Mouse (Mus musculus) neural tube, embryonic 10.5 days (tissue): ENCODE results near the gene Gm3336.

ENCODE experiments used
- DNase-seq: peaks from one replicate; pipeline ENCODE4 v3.0.0-alpha.2; 2017; ENCODE audit warnings: low spot score; ENCODE audit errors: extremely low spot score

Gene Gm3336

DNA sequence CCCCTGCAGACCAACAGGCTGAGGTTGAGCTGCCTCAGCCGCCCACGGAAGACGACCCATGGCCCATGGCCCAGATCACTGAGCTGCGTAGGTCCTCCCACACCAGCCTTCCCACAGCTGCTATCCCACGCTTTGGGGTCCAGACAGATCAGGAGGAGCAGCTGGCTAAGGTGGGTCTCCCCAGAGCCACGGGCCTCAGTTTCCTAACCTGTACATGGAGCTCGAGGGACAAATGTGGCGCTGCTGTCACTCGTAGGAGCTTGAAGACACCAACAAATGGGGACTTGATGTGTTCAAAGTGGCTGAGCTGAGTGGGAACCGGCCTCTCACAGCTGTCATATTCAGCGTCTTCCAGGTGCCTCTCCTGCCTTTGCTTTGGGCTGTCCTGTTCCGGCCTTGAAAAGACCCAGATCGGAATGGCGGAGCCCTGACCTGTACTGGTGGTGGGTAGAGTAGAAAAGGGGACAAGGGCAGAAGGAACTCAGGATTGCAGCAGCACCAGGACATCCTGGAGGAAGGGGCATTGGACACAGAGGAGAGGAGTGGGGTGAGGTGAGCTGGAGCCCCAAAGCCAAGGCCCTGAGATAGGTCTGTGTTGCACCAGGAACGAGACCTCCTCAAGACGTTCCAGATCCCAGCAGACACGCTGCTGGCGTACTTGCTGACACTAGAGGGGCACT, 29.0 kb downstream of the Gm3336 start:
- DNase-seq, result no peak

DNA sequence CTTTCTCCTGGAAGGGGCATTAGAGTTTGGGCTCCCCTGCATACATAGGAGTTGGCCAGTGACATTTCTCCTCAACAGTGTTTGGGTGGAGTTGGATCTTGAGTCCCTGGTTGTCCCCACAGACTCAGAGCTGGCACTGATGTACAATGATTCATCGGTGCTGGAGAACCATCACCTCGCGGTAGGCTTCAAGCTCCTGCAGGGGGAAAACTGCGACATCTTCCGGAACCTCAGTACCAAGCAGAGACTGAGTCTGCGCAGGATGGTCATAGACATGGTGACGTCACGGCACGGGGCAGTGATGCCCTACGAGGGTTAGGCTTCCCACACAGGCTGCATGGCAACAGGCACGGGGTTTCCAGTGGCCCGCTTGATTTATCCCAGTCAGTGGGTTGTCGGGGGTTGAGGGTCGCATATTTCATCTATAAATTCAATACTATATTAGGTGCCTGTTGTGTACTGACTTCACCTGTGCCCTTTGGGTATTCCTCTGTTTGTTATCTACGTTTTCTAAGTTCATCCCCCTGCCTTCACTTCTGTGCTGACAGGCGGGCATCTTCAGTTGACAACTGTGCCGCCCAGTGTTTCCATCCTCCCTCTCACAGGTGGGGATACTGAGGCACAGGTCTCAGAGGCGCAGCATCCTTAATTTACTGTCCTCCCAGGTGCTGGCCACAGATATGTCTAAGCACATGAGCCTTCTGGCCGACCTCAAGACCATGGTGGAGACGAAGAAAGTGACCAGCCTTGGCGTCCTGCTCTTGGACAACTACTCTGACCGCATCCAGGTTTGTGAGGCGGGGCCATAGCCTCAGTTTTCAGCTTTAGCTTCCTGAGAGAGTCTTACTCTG, 30.1 kb downstream of the Gm3336 start:
- no peak for DNase-seq

DNA sequence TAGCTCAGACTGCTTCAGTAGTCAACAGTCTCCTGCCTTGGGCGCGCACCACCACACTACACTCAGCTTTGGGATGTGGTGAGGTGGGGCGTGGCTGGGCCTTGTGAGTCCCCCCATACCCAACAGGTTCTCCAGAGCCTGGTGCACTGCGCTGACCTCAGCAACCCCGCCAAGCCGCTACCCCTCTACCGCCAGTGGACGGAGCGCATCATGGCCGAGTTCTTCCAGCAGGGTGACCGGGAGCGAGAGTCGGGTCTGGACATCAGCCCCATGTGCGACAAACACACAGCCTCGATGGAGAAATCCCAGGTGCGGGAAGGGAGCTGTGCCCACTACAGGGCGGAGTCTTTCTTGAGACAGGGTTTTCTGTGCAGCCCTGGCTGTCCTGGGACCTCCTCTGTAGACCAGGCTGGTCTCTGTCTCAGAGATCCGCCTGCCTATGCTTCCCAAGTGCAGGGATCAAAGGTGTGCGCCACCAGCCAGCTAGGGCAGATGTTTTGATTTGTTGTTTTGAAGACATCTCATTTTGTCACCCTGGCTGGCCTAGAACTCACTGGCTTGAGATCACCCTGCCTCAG, 30.8 kb downstream of the Gm3336 start:
- DNase-seq, result no peak

DNA sequence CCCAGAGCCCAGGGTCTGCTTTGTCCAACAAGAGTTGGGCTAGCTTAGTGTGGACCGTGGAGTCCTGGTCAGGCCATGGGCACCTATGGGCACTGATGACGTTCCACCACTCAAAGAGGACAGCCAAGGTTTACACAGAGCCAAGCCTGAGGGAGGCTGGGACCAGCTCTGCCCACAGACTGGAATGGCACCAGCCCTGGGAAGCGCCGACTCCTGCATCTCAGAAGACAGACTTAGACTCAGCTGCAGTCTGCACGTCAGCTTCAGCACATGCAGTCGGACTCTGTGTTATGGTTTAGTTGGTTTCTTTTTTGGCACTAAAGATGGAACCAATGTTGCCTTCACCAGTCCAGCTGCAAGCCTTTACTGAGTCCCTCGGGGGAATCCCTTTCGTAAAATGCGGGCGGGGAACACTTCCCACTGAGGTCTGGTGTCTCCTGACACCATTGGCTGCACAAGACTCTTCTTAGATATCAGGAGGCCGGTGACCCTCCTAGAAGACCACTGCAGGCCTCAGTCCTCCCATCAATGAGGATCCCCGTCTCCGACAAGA, 31.9 kb downstream of the Gm3336 start:
- DNase-seq, result no peak

DNA sequence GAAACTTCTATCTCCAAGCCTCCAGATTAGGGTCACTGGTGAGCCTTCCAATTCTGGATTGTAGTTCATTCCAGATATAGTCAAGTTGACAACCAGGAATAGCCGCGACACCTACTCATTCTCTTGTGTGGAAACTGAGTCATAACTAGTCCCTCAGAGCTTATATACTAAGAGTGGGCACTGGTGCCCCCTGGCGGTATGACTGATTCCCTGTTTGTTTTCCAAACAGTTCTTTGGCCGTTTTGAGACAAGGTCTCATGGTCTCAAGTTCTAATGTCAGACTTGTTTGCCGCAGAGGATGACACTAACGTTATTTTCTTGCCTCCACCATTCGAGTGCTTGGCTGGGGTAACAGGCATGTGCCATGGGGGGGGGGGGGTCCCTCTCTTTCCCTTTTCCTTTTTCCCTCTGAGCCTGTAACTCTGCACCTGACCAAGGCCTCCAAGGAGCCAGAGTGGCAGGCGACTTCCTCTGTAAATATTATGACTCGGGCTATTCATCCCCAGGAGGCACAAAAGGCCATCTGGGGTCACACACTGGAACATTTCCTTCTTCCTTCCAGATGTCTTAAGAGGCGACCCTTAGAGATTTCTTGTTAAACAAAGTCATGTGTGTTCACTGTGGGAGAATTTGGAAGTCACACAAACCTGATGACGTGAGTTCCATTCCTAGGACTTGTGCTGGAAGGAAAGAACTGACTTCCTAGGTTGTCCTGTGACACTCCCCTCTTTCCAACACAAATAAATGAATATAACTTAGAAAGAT, 33.8 kb downstream of the Gm3336 start:
- DNase-seq, result peak; percentile 75

DNA sequence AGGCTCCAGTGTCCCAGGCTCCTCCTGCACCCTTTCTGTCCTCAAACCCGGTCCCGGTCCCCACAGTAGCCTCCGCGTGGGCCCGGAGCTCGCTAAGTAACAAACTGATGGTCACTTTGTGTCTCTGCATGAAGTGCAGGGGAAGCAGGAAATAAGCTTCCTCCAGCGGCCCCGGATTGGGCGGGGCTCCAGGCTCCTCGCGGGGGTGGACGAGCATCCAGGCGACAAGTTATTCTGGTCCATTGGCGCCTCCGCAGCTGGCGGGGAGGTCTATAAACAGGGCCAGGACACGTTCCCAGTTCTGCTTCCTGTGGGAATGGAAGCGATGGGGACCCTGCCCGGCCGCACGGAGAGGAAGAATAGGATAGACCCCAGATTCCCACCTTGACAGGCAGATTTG, 34.8 kb downstream of the Gm3336 start:
- no peak for DNase-seq

DNA sequence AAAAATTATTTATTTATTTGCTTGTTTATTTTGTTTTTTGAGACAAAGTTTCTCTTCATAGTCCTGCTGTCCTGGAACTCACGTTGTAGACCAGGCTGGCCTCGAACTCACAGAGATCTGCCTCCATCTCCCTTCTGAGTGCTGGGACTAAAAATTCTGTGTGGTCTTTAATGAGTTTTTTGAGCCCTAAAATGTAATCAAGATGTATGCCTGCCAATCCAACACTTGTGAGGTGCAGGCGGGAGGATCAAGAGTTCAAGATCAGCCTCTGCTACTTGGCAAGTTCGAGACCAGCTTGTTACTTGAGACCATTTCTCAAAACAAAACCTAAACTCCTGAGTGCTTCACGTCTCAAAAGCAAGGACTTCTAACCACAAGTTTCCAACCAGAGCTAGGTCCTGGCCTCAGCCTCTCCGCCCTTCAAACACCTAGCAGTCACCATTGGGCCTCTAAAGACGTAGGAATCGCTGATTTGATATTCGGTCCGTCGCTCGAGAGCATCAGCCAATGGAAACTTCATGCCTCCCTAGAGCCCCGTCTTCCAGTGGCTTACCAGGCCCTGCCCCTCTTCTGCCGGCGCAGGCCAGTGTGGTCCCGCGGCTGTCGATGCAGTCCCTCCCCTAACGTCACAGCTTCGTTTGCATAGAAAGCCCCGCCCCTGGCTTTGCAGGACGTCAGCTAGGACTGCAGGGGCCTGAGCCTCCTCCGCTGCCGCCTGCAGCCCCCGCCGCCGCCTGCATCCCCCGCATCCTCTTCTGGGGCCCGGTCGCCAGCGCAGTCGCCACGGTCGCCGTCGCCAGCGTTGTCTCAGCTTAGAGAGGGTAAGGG, 35.9 kb downstream of the Gm3336 start, which contains the start of gene Rab3a:
TSS of gene Rab3a (plus strand) at position 637 of the 828 bp plus-strand sequence.
- peak; percentile 92 for DNase-seq

DNA sequence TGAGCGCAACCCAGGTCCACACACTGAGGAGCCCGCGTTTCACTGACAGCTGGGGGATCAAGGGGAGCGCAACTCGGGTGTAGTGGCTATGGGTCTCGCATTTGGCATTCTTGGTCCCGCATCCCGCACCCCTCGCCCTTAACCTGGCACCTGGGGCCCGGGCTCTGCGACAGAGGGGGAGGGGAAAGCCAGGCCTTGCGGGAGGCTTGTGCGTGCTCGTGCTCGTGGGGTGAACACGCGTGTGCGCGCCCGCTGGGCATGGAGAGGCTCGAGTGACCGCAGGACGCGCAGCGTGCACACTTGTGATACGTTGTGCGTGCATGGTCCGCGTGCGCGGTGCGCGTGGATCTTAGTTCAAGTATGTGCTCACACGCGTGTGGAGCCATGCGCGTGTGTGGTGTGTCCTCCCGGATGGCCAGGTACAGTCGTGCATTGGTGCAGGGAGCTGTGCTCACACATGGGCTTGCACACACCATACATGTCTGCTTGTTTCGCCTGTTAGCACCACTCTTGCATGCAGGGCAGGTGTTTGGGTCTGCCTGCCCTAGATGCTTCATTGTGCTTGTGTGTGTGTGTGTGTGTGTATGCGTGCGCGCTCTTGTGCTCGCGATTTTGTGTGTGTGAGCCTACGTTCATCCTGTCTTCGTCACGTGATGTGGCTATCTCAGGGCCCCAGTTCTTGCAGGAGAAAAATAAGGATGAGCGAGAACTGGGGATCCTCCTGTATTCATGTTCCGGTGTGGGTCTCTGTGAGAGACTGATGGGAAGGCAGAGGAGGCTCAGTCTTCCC, 36.7 kb downstream of the Gm3336 start:
- no peak for DNase-seq

DNA sequence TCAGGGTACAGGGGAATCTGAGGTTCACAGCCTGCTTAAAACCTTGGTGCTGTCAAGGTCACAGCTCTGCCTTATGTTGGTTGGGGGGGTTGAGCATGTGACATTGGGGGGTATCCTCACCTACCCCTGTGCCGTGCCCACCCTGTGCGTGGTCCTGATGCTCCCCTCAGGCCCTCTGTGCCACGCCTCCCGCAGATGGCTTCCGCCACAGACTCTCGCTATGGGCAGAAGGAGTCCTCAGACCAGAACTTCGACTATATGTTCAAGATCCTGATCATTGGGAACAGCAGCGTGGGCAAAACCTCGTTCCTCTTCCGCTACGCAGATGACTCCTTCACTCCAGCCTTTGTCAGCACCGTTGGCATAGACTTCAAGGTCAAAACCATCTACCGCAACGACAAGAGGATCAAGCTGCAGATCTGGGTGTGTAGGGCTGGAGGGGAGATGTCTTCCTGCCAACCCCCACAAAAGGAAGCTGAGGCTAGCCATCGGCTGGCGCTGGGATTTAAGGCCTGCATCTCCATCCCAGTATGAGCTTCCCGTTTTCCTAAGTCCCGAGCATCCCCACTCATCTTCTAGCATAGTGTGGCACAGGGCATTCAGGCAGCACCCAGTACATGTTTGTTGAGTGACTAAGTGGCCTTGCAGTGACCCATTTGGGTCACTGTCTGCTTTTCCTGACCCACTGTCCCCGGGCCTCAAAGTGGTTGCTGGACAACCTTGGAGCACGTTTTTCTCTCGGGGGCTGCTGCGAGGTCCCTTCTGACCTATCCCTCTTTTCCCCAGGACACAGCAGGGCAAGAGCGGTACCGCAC, 37.5 kb downstream of the Gm3336 start:
- DNase-seq, result no peak

DNA sequence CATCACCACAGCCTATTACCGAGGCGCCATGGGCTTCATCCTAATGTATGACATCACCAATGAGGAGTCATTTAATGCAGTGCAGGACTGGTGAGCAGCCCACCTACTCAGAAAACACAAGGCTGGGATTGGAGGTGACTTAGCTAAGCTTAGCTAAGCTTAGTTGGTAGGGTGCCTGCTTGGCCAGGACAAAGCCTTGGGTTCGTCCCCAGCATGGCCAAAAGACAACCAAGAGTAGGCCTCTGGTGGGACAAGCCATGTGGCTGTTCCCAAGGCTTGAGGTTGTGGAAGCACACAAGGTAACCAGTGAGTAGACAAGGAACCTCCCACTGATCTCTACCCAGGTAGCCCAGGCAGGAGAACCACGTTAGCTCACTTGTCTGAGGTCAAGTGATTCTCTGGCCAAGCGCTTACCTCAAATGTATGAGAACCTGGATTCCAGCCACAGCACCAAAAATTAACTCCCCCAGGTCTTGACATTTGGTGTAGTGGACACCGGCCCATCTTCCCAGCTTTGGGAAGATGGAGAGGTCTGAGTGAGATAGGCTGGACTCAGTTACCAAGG, 38.2 kb downstream of the Gm3336 start:
- no peak for DNase-seq

DNA sequence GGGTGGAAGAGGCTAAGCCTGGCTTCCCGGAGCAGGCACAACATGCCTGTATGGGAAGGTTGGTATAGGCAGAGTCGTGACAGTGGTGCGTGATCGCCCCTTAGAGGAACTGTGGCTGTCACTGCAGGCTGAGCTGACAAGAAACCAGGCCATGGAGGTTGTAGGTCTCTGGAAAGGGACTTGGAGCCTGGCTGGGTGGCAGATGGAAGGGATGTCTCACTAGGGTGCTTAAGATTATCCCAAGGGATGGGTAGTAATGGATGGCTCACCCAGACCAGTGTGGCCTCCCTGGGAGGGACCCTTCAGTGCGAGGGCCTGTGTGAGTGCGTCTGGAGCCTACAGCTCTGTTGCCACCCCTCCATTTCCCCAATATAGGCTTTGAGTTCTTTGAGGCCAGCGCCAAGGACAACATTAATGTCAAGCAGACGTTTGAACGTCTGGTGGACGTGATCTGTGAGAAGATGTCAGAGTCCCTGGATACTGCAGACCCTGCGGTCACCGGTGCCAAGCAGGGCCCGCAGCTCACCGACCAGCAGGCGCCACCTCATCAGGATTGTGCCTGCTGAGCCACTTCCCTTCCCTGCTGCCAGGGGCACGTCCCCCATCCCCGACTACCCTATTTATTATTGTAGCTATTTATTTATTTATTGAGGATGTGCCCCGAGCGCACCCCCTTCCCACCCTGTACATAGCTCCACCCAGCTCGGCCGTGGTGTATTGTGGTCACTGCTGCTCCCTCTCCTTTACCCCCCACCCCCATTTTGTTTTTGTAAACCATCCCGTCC, 39.4 kb downstream of the Gm3336 start:
- DNase-seq, result no peak

DNA sequence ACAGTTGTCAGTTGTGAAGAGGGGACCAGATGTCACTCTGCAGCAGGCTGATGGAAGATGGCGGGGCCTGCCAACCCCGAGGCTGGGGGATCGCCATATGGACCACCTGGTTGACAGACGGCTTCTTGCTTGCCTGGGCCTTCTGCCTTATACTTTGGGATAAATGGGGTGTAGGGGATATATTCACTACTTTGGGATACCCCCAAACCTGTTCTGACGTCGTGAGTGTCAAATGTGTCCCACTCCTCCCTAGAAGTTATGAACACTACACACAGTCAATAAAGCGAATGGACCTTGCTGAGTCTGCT, 39.9 kb downstream of the Gm3336 start:
- DNase-seq, result no peak

DNA sequence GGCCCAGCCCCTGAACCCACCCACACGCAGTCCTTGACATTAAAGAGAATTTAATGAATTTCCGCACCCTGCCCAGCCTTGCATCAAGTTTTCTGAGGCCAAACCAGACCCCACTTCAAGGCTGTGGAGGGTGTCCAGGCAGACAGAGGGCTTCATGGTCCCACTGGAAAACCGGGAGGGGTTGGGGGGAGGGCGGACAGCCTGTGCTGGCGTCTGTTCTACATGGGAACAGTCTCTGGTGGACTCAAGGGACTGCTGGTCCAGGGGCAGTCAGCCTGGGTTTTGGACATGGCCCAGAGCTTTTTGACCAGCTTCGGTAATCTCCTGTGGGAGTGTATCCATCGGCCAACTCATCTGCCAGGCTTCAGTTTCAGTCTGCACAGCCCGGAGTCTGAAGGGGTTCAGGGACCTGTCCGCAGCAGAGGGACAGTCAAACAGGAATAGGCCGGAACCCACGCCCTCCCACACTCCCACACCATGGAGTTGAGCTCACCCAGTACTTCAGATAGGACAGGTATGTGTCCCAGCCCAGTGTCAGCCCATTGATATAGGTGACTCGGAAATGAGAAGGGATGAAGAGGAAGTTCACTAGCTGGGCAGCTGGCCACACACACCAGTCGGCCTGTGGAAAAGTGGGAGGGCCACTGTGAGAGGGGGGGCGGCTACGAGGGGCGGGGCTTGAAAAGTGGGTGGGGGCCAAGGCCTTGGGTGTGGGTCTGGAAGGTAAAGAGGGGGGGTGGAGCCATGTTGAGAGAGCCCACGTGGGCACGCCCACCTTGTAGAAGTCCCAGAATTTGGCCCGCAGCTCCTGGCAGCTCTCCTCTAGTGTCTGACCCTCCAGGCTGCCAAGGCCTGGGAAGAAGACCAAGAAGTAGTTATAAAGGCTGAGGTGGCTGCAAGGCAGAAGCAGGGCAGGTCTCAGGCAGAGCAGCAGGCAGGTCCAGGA, 40.5 kb downstream of the Gm3336 start:
- DNase-seq, result no peak

DNA sequence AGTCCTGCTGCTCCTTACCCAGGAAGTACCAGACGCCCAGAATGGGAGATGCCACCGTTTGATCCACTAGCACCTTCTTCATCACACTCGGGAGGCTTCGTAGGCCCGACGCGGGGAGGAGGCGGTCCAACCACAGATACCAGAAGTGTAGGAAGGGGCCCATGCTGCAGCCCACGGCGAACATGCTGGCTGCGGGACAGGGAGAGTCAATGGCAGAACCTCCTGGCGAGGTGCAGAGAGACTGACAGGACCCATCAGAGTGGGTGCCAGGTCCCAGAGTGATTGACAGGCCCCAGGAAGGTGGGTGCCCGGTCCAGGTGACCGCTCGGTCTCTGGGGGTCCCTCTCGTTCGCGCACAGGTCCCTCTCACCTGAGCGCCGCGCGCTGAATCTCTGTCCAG, 42.0 kb downstream of the Gm3336 start:
- DNase-seq, result peak; percentile 48

DNA sequence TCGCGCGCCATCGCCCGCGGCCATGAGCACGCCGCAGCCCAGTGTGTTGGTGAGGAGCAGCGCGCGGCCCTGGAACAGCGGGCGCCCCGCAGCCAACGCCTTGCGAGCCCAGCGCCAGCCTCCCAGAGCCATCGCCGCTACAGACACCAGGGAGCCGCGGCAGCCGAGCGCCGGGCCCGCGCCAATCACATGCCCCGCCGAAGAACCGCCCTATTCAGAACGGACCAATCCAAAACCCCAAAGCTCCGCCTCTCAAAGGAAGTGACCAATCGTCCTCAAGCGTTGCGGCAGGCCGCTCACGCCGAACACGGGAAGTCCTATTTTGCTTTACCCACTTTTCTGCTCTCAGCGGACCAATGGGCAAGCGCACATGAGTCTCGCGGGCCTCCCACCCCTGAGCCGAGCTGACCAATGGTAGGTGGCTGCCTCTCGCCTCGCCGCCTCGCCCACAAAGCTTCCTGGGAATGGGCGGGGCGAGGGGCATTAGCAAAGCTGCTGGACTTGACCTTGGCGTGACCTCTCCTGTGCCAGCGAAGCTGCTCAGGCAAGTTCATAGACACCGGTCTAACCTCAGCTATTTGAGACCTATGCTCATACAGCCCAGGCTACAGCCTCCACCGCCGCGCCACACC, 42.5 kb downstream of the Gm3336 start, which contains the start of gene Mpv17l2:
TSS of gene Mpv17l2 (minus strand) at position 172 of the 632 bp plus-strand sequence.
- DNase-seq, result peak; percentile 91

DNA sequence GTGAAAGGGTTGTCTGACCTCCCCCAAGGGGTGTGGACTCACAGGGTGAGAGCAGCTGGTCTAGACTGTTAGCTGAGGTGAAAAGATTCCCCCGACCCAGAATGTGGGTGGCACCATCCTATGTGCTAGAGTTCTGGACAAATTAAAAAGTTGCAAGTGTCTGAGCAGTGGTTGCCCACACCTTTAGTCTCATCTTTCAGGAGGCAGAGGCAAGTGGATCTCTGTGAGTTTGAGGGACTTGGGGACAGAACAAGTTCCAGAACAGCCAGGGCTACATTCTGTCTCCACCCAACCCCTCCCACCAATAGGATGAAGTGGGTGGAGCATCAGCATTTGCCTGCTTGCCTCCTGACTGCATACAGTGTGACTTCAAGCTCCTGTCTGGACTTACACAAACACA, 43.8 kb downstream of the Gm3336 start:
- DNase-seq, result no peak
